Mouse (Mus musculus) forebrain, postnatal 0 days (tissue): ENCODE data around the gene Lypd5. TPM values are rescaled to one million over a fixed set of nuclear protein-coding genes. Genes with fewer than 3 reads are reported as not detected.

Experiments
- ATAC-seq: fragments of 200-750 bp; cut with Nextera tagmentation; 2 replicates; pipeline ENCODE4 v1.8.0; 2017; ENCODE audit warnings: mild to moderate bottlenecking, moderate library complexity
- DNase-seq: peaks from one replicate; pipeline ENCODE4 v3.0.0-alpha.2; 2015
- H3K27ac ChIP-seq: fragments of 300-500 bp; sonication (generic); 2 replicates; pipeline ENCODE4 v1.5.1; 2014; ENCODE audit warnings: low read depth, mild to moderate bottlenecking, antibody characterized with exemption, low read length, moderate library complexity, mixed read lengths
- H3K27me3 ChIP-seq: fragments of 300-500 bp; sonication (generic); 2 replicates; pipeline ENCODE4 v1.6.1; 2014; ENCODE audit warnings: mild to moderate bottlenecking, low read length, mixed read lengths; ENCODE audit not compliant: insufficient read depth
- H3K36me3 ChIP-seq: fragments of 300-500 bp; sonication (generic); 2 replicates; pipeline ENCODE4 v1.6.1; 2014; ENCODE audit warnings: mild to moderate bottlenecking, moderate library complexity; ENCODE audit not compliant: insufficient read depth
- H3K4me1 ChIP-seq: fragments of 300-500 bp; sonication (generic); 2 replicates; pipeline ENCODE4 v1.6.1; 2014; ENCODE audit warnings: antibody characterized with exemption; ENCODE audit not compliant: insufficient read depth
- H3K4me2 ChIP-seq: fragments of 300-500 bp; sonication (generic); 2 replicates; pipeline ENCODE4 v1.6.1; 2014; ENCODE audit warnings: low read depth, mild to moderate bottlenecking, moderate library complexity
- H3K4me3 ChIP-seq: fragments of 300-500 bp; sonication (generic); 2 replicates; pipeline ENCODE4 v1.5.1; 2014; ENCODE audit warnings: low read depth, low read length, mixed read lengths
- H3K9ac ChIP-seq: fragments of 300-500 bp; sonication (generic); 2 replicates; pipeline ENCODE4 v1.6.1; 2014; ENCODE audit warnings: mild to moderate bottlenecking
- H3K9me3 ChIP-seq: fragments of 300-500 bp; sonication (generic); 2 replicates; pipeline ENCODE4 v1.6.1; 2016; ENCODE audit warnings: low read length
- CTCF ChIP-seq: sonication (generic); IDR thresholded peaks from 2 replicates; pipeline ENCODE4 v1.5.1; 2016; ENCODE audit warnings: antibody characterized with exemption, control low read depth, low read depth
- WGBS: fragments of 180-500 bp; shearing (Covaris S2); extraction: QIAGEN DNeasy Blood & Tissue Kit; methylation state at CpG from one replicate; pipeline ENCODE4 v1.1.7; 2014; 5-methylcytosine and 5-hydroxymethylcytosine counted together
- polyA plus RNA-seq: library from polyadenylated mRNA; unstranded; fragments of >200 nt; fragmentation: Nextera tagmentation; extraction: Ambion mirVana; gene quantifications from 2 replicates; pipeline ENCODE4 v1.2.1, GENCODE M21; 2015
- total RNA-seq: library from RNA; depleted of rRNA; stranded (reverse); fragments of >200 nt; gene quantifications from 2 replicates; pipeline ENCODE4 v1.2.3, GENCODE M21; 2014; rRNA removed

Lypd5 gene
- not detected in 2 replicates for total RNA-seq
- polyA plus RNA-seq, result not detected in 2 replicates

- 42% methylated on average over 6 of the region's 6 CpGs for WGBS
- no peak within 1 kb of the TSS for H3K4me3 ChIP-seq
- H3K27ac ChIP-seq, result no peak within 1 kb of the TSS
- ATAC-seq (no peak), DNase-seq (no peak)
- no peak for TF ChIP-seq CTCF
- H3K4me1 ChIP-seq, result no peaks in the 10 kb centered on the region
- no peaks in the 10 kb centered on the region for H3K36me3 ChIP-seq
- no peaks in the 10 kb centered on the region for H3K27me3 ChIP-seq
- no peak within 1 kb of the TSS for H3K9ac ChIP-seq
- H3K9me3 ChIP-seq, result no peaks in the 10 kb centered on the region
- H3K4me2 ChIP-seq, result no peak within 1 kb of the TSS
These were observed at the start of gene Lypd5 for GRCm38 (mm10) chr7:24348896-24349295. Lypd5 (plus strand) TSS chr7:24349196.

GRCm38 (mm10) chr7:24299823-24300481 is 49.0 kb upstream of the Lypd5 start:
- H3K4me1 ChIP-seq, result peaks cover 4% of the 10 kb centered on the region; the same call in 1 of the 2 replicates
- WGBS, result under 1% methylated on average over 18 of the region's 18 CpGs
- ATAC-seq, result peak; percentile 6
- peak overlapping the region; percentile 95; the same call in 1 of the 2 replicates for H3K27ac ChIP-seq
- no peaks in the 10 kb centered on the region for H3K9me3 ChIP-seq
- H3K9ac ChIP-seq, result peak overlapping the region; percentile 77
- H3K4me3 ChIP-seq, result peak overlapping the region; percentile 75
- H3K4me2 ChIP-seq, result peak overlapping the region; percentile 54
- no peak for DNase-seq
- H3K36me3 ChIP-seq, result peaks cover 47% of the 10 kb centered on the region
- no peak for TF ChIP-seq CTCF
- no peaks in the 10 kb centered on the region for H3K27me3 ChIP-seq

- TF ChIP-seq CTCF, result no peak
- Histone ChIP-seq H3K27ac (peak within 1 kb of the TSS; percentile 95), H3K4me1 (peaks cover 4% of the 10 kb centered on the region; the same call in 1 of the 2 replicates), H3K9ac (peak within 1 kb of the TSS; percentile 77), H3K4me2 (peak within 1 kb of the TSS; percentile 54), H3K4me3 (0 out of 2 replicates have a peak within 1 kb of the TSS, but pooled peaks have one; percentile 75), H3K36me3 (peaks cover 43% of the 10 kb centered on the region), H3K27me3 (no peaks in the 10 kb centered on the region), H3K9me3 (no peaks in the 10 kb centered on the region)
- 3% methylated on average over 13 of the region's 13 CpGs for WGBS
- peak; percentile 25; the same call in 1 of the 2 replicates for ATAC-seq
- DNase-seq, result peak; percentile 56
These were observed 48.2 kb upstream of the Lypd5 start, which contains the start of gene Zfp61 for GRCm38 (mm10) chr7:24300771-24301282. Zfp61 (minus strand) TSS chr7:24301232.

GRCm38 (mm10) chr7:24315726-24316566 is 33.0 kb upstream of the Lypd5 start:
- peak overlapping the region; percentile 89 for H3K27ac ChIP-seq
- TF ChIP-seq CTCF, result no peak

GRCm38 (mm10) chr7:24316567-24317092 is 32.4 kb upstream of the Lypd5 start, which contains the start of gene Zfp94:
Zfp94 (minus strand) TSS chr7:24316666.
- under 1% methylated on average over 33 of the region's 33 CpGs for WGBS

More at GRCm38 (mm10) chr7:24315726-24316566, 33.0 kb upstream of the Lypd5 start:
- H3K4me1 ChIP-seq, result 0 out of 2 replicates have a peak, but pooled peaks cover 4% of the 10 kb centered on the region
- no peaks in the 10 kb centered on the region for H3K9me3 ChIP-seq
- WGBS, result 27% methylated on average over 29 of the region's 29 CpGs
- H3K27me3 ChIP-seq, result no peaks in the 10 kb centered on the region
- DNase-seq (no peak), ATAC-seq (peak; percentile 76)
- H3K36me3 ChIP-seq, result peaks cover 20% of the 10 kb centered on the region
- H3K4me2 ChIP-seq, result peak overlapping the region; percentile 67
- peak overlapping the region; percentile 53 for H3K4me3 ChIP-seq
- H3K9ac ChIP-seq, result peak overlapping the region; percentile 76

GRCm38 (mm10) chr7:24318942-24319341 is 30.1 kb upstream of the Lypd5 start:
- Histone ChIP-seq H3K4me2 (no peak overlapping the region), H3K27me3 (no peaks in the 10 kb centered on the region), H3K4me1 (0 out of 2 replicates have a peak, but pooled peaks cover 4% of the 10 kb centered on the region), H3K36me3 (peaks cover 1% of the 10 kb centered on the region; the same call in 1 of the 2 replicates), H3K9me3 (peaks cover 4% of the 10 kb centered on the region; the same call in 1 of the 2 replicates), H3K27ac (no peak overlapping the region), H3K9ac (no peak overlapping the region), H3K4me3 (no peak overlapping the region)
- TF ChIP-seq CTCF, result no peak
- ATAC-seq (no peak), DNase-seq (no peak)
- WGBS, result 82% methylated on average over 6 of the region's 6 CpGs

More at GRCm38 (mm10) chr7:24316567-24317092, 32.4 kb upstream of the Lypd5 start, which contains the start of gene Zfp94:
- peak within 1 kb of the TSS; percentile 76 for H3K9ac ChIP-seq
- no peaks in the 10 kb centered on the region for H3K27me3 ChIP-seq
- 0 out of 2 replicates have a peak, but pooled peaks cover 4% of the 10 kb centered on the region for H3K4me1 ChIP-seq
- DNase-seq (peak; percentile 98), ATAC-seq (peak; percentile 98)
- H3K4me2 ChIP-seq, result peak within 1 kb of the TSS; percentile 67
- TF ChIP-seq CTCF, result no peak
- H3K27ac ChIP-seq, result peak within 1 kb of the TSS; percentile 89
- H3K36me3 ChIP-seq, result peaks cover 13% of the 10 kb centered on the region
- peak within 1 kb of the TSS; percentile 53 for H3K4me3 ChIP-seq
- no peaks in the 10 kb centered on the region for H3K9me3 ChIP-seq
